Comparison of ENCODE assay signal across 8 mouse cellular contexts in genomic region chr2:132111266-132111665, GRCm38 (mm10). TPM values are rescaled to one million over a fixed set of nuclear protein-coding genes. Genes with fewer than 3 reads are reported as not detected.
DNase-seq lines count a peak whose midpoint lies in the region; ATAC-seq lines count a peak whose summit lies in the region.

No protein-coding gene starts in this region.

- no peak overlapping the region for H3K27ac ChIP-seq in kidney, embryonic 15.5 days

- 47% methylated on average over 9 of the region's 9 CpGs for WGBS in kidney, embryonic 15.5 days

- no peaks in the 10 kb centered on the region for H3K27me3 ChIP-seq in kidney, embryonic 15.5 days

- no peak for ATAC-seq in kidney, embryonic 15.5 days (replicated peaks; ENCODE audit: low FRiP score)
- ATAC-seq in megakaryocyte progenitor cell, adult 5-6 weeks (replicated peaks; ENCODE audit: poor library complexity), result peak; percentile 82

- H3K36me3 ChIP-seq in kidney, embryonic 15.5 days, result no peaks in the 10 kb centered on the region

- no peak overlapping the region for H3K4me2 ChIP-seq in kidney, embryonic 15.5 days

- peaks cover 28% of the 10 kb centered on the region for H3K4me1 ChIP-seq in kidney, embryonic 15.5 days

- H3K9me3 ChIP-seq in kidney, embryonic 15.5 days (replicated peaks), result no peaks in the 10 kb centered on the region

- no peak overlapping the region for H3K9ac ChIP-seq in kidney, embryonic 15.5 days

- H3K4me3 ChIP-seq in kidney, embryonic 15.5 days (replicated peaks), result no peak overlapping the region

- DNase-seq in kidney, adult 11 months, result peak; percentile 64
- peak; percentile 68 to 70 for DNase-seq in cerebellum, postnatal 14 days
- peak; percentile 48 to 56 for DNase-seq in frontal cortex, postnatal 25 days (ENCODE audit: low spot score in 2 of 2)
- DNase-seq in induced T-regulatory cell, adult 2 months (ENCODE audit: low read depth), result peak; percentile 78
- peak; percentile 65 to 86 for DNase-seq in left cerebral cortex, adult 9 months (ENCODE audit: low spot score in 2 of 2)
- DNase-seq in spleen, adult 12 weeks (ENCODE audit: low spot score), result peak; percentile 23

RNA-seq across cellular contexts. Expression of gene Slc23a2, which starts 33.6 kb away (rescaled TPM):
- 12.9 and 14.5 TPM in 2 replicates for polyA plus RNA-seq in kidney, embryonic 15.5 days (2015; fragmentation: Nextera tagmentation; extraction: Ambion mirVana)
- total RNA-seq in megakaryocyte progenitor cell, adult 5-6 weeks (2015), result 5.4 and 6.7 TPM in 2 replicates
- total RNA-seq in megakaryocyte progenitor cell, adult 5-6 weeks (2017), result 7.4 and 25.7 TPM in 2 replicates

Comparison
In these comparisons a context has a peak if more than half of its experiments do, and no peak if none do; other contexts are left out.
1. DNase-seq: peak in every context shown above with its lines; median percentile 78 in induced T-regulatory cell, adult 2 months; 76 in left cerebral cortex, adult 9 months; 69 in cerebellum, postnatal 14 days; 64 in kidney, adult 11 months; 52 in frontal cortex, postnatal 25 days; 23 in spleen, adult 12 weeks.